Mouse (Mus musculus) limb, embryonic 13.5 days (tissue): ENCODE results near the gene Ckmt2. TPM values are rescaled to one million over a fixed set of nuclear protein-coding genes. Genes with fewer than 3 reads are reported as not detected.

ENCODE experiments used
- polyA plus RNA-seq: library from polyadenylated mRNA; unstranded; fragments of >200 nt; fragmentation: Nextera tagmentation; extraction: Ambion mirVana; gene quantifications from 2 replicates; pipeline ENCODE4 v1.2.1, GENCODE M21; 2015

Ckmt2 gene
- polyA plus RNA-seq, 1 experiment from 2014 or later, result not detected

Other genes with a start within 250 kb of the Ckmt2 start
- gene Acot12, start 135.4 kb downstream of the Ckmt2 start, polyA plus RNA-seq, result not detected in 2 replicates
- 36.1 and 38.5 TPM in 2 replicates for gene Zcchc9, start 69.2 kb downstream of the Ckmt2 start, polyA plus RNA-seq